Mouse (Mus musculus) adipocyte (in vitro differentiated cells): ENCODE results near the gene Brap.
"Not testable (repeated sequence)": the region's sequence is repeated elsewhere in the genome, so short reads cannot be mapped to it uniquely, and the experiment has no call there.

Source experiments
- DNase-seq: peaks from one replicate; pipeline ENCODE4 v3.0.0-alpha.2; 2016; ENCODE audit warnings: low spot score

Gene Brap

GRCm38 (mm10) chr5:121660059-121660896, at the start of gene Brap, which contains the start of gene Acad10:
Gene Brap, plus strand, starts transcription at chr5:121660563.
Gene Acad10, minus strand, starts transcription at chr5:121660514.
- DNase-seq, result peak; percentile 92

GRCm38 (mm10) chr5:121612036-121612435, 48.3 kb upstream of the Brap start:
- peak; percentile 30 for DNase-seq

- DNase-seq, result not testable (repeated sequence)
Measured at GRCm38 (mm10) chr5:121614921-121615320, 45.4 kb upstream of the Brap start.

- peak; percentile 92 for DNase-seq
Measured at GRCm38 (mm10) chr5:121618592-121619513, 41.5 kb upstream of the Brap start, which contains the start of gene Acad12. Gene Acad12, minus strand, starts transcription at chr5:121618938.

- no peak for DNase-seq
Measured at GRCm38 (mm10) chr5:121621102-121621501, 39.3 kb upstream of the Brap start.

- DNase-seq, result no peak
Measured at GRCm38 (mm10) chr5:121623241-121623640, 37.1 kb upstream of the Brap start.

- peak; percentile 80 for DNase-seq
Measured at GRCm38 (mm10) chr5:121627871-121628270, 32.5 kb upstream of the Brap start.

GRCm38 (mm10) chr5:121631106-121631647, 29.2 kb upstream of the Brap start:
- DNase-seq, result not testable (repeated sequence)

GRCm38 (mm10) chr5:121632804-121633203, 27.6 kb upstream of the Brap start:
- DNase-seq, result no peak

GRCm38 (mm10) chr5:121634668-121635067, 25.7 kb upstream of the Brap start:
- DNase-seq, result no peak

GRCm38 (mm10) chr5:121637296-121637695, 23.1 kb upstream of the Brap start:
- DNase-seq, result no peak

GRCm38 (mm10) chr5:121639601-121640000, 20.8 kb upstream of the Brap start:
- no peak for DNase-seq

- no peak for DNase-seq
Measured at GRCm38 (mm10) chr5:121649134-121649533, 11.2 kb upstream of the Brap start.

- DNase-seq, result no peak
Measured at GRCm38 (mm10) chr5:121654526-121654925, 5.8 kb upstream of the Brap start.

- not testable (repeated sequence) for DNase-seq
Measured at GRCm38 (mm10) chr5:121656866-121657265, 3.5 kb upstream of the Brap start.

GRCm38 (mm10) chr5:121657656-121658055, 2.7 kb upstream of the Brap start:
- DNase-seq, result not testable (repeated sequence)

GRCm38 (mm10) chr5:121660897-121661254, 513 bp downstream of the Brap start:
- peak; percentile 16 for DNase-seq

- no peak for DNase-seq
Measured at GRCm38 (mm10) chr5:121661494-121661893, 1.1 kb downstream of the Brap start.

GRCm38 (mm10) chr5:121663456-121663855, 3.1 kb downstream of the Brap start:
- DNase-seq, result no peak

GRCm38 (mm10) chr5:121664078-121664477, 3.7 kb downstream of the Brap start:
- no peak for DNase-seq

- DNase-seq, result no peak
Measured at GRCm38 (mm10) chr5:121664971-121665370, 4.6 kb downstream of the Brap start.

GRCm38 (mm10) chr5:121667067-121667466, 6.7 kb downstream of the Brap start:
- no peak for DNase-seq
